Mouse (Mus musculus) mouse trophoblast stem cell (cell line): ENCODE results near the gene Bdkrb2.

Experiments used
- in situ Hi-C, 2 experiments: fragments of 300-500 bp; cut with MseI, MboI; formaldehyde crosslinking; loops; 2 replicates in 1 of 2; 3 replicates in 1 of 2; pipeline ENCODE4 v1.15.1; 2025

The Bdkrb2 gene

DNA sequence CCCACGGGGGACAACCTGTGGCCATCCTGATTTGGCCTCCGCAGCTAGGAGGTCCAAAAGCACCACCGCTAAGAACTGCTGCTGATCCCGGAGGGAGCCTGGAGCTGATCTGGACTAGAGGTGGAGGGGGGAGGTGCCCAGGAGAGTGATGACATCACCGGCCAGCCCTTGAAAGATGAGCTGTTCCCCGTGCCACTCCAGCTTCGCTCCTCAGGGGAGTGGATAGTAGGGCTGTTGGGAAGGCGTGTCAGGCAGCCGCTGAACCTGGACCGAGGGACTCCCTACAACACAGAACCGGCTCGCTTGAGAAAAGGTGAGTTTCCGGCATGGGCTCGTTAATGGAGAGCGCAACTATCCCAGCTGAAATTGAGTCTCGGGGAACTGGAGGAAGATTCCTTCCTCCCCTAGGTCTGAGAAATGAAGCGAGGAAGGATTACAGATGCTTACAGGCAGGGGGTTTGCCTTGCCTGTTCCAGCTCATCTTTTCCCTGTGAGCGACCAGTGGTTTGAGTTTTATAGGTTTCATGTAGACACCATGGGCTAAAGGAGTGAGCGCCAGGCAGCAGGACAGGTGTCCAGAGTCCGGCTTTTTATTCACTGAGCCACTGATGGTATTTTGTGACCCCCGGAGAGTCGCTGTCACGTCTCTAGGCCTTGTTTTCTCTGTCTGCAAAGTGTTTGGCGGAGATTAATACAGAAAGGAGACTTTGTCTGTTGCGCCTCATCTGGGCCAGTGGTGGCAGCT, at the start of gene Bdkrb2:
Gene Bdkrb2, plus strand, starts transcription at position 291 of the 745 bp plus-strand sequence.
- in situ Hi-C loops = no loop called here

DNA sequence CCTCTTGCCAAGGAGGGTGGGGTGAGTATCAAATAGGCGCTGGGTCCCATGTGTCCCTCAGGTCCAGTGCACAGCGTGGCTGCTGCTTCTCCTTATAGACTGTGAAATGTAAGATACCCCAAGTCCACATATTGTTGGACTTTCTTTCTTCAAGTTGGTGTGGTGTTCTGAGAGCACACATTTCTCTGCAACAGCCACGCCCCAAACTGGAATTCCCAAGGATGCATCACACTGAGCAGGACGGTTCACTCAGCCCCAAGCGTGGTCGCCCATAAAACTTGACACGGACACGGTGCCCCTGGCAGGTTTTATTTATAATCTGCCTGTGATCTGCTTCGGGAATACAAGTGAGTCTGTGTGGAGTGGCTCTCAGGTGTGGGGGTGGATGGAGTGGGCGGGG, 48.9 kb upstream of the Bdkrb2 start:
- in situ Hi-C loops = no loop called here

DNA sequence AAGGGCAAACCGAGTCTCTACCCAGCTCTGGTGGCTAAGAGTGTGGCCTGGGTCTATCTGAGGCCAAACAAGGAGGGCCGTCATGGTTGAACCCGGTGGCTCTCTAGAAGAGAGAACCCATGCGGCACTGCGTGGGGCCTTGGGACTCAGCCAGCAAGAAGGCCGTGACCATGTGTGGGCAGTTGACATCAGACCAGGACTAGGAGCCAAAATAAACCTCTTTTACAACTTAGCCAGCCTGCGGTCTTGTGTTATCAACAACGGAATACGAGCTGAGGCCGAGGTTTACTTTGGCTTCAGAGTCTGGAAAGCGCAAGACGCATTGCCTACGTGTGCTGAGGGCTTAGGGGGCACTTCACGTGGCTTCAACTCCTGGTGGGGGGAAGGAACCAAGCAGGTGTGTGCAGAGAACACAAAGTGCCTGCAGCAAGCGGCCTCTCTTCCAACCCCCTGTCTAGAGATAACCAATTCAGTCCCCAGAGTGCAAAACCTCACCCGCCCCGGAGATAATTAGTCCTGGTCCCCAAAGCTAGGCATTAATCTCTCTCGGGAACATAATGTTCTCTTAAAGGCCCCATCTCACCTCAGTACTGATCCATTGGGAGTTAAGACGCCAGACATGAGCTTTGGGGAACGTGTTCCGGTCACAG, 45.9 kb upstream of the Bdkrb2 start:
- in situ Hi-C loops = no loop called here

DNA sequence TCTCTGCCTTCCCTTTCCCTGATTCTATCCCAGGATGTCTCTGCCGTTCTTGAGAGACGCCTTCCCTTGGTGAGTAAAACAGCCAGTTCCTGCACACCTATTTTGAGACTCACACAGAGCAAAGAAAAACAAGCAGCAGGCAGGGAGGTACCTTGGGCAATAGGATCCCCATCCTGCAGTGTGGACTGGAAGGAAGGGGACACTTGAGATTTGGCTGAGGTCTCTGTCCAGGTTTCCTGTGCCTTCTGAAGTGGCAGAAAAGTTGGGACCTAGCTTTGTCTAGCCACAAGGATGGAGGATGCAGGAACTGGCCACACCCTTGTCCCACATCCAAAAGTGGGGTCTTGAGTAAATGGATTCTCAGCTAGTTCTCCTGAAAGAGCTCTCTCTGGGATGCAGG, 43.2 kb upstream of the Bdkrb2 start:
- in situ Hi-C loops = no loop called here

DNA sequence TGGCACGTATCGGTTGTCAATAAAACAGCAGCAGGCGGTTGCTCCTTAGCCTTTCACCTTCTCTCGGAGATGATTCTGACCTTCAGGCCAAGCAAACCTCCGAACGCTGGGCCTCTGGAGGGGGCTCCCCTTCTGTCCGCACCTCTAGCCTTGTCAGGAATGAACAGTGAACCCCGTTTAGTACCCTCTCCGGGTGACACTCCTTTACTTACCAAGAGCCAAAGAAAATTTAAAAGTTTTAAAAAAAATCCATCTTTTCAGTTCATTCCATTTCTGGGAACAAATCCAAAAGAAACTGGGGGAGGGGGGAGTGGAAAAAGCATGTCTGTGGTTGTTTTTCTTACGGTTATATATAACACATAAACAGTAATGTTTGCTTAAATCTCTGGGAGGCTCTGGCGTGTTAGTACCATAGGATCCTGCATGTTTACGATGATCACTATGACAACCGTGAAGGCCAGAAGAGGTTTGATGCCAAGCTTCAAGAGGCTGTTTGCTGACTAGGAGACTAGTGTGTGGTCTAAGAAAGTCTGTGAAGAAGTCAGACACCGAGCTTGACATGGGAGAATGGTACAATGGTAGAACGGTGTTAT, 41.8 kb upstream of the Bdkrb2 start:
- in situ Hi-C loops = no loop called here

DNA sequence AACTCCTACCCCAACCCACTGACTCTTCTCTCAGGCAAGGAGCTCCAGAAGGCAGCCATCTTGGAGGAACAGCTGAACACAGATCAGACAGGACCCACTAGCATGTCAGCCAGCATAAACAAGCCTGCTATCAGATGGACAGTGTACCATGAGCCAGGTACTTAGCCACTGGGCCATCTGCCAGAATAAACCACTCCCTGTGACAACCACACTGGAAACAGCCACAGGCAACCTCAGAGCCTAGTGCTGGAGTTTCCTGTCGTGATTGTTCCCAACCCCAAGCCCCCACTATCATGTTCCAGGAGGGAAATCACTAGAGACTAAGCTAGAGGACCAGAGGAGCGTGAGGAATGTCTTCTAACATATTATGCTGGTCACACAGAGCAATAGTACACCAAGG, 39.3 kb upstream of the Bdkrb2 start:
- in situ Hi-C loops = no loop called here

DNA sequence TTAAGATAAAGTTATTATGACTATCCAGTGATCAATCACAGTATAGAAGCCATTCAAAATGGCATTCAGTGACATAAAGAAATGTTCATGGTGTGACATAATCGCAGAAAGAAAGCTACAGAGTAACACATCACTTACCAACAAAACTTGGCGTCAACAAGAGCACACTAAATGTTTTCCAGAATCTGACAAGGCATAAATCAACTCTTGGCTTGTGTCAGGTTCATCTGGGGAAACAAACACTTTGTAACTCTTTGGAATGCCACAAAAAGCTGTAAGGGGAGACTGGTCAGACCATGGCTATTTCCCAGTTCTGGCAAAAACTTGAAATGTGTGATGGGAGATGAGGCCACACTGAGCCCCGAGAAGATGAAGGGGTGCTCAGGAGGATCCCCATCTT, 36.8 kb upstream of the Bdkrb2 start:
- in situ Hi-C loops = no loop called here

DNA sequence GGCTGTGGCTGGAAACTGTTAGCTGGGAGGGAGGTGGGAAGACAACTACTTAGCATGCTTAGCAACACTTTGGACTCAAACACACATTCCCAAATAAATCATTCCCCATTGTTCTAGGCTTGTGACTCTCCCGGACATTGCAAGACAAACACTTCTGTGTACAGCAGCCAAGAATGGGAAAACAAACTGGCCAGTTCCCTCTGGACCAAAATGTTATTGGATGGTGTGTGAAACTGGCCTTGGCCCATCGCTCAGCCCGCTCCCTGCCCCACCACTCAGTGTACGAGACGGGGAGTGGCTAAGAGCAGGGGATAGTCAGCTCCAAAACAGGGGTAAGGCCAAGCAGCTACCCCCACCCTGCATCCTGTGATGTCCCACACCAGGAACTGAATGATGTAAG, 36.2 kb upstream of the Bdkrb2 start:
- in situ Hi-C loops = no loop called here

DNA sequence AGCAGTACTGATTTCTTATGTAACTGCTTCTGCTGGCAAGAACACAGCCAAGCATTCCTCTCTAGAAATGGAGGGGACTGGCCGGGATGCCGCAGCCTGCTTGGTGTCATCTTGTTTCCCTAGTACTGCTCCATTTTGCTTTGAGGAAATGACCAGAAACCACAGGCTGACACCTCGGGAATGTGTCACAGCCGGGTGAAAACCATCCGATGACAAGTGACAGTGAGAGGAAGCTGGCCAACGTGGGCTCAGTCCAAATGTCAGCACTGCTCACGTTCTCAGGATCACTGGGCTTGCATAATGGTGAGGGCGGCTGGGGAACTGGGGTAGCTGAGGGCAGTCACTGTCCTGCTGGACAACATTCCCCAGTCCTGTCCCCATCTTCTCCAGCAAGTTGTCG, 33.5 kb upstream of the Bdkrb2 start:
- in situ Hi-C loops = no loop called here

DNA sequence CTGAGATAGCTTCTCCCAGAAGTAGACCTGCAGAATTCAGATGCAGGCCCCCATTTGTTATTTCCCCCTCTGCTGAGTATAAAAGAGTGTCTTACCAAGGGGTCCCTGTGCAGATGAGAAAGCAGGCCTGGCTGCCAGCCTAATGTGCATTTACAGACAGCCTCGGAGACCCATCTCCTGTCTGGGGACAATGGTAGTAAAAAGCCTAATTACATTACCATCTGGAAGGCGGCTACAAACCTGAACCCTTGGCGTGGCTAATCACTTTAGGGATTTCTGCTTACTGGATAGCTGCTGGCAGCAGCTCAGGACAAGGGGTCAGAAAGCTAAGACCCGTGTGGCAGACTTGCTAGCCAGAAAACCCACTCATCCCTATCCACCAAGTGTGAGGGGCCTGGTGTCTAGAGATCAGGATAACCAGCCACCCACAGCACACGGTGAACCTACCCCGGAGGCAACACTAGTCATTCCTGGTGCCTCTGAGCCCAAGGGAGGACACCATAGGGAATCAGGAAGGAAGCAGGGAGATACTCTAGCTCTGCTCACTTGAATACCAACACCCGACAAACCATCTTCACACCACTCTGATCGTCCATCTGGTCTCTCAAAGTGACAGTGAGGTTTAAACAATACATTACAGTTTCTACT, 31.2 kb upstream of the Bdkrb2 start:
- in situ Hi-C loops = no loop called here

DNA sequence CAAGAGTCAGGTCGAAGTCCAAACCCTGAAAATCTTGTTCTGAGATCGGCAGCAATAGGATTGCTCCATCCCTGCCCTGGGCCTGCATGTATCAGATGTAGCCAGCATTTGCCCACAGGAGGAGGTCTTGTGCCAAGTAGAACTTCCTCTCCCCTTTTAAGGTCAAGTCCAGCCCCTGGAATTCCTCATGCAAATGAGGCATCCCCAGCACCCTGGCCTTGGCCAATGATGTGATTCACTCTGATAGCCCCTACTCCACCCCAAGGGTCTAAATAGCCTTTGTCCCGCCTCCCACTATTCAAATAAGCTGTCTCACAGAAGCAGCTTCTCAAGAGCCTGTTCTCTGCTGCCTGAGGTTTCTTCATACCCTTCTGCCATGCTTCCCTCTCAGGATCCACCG, 28.2 kb upstream of the Bdkrb2 start:
- in situ Hi-C loops = no loop called here

DNA sequence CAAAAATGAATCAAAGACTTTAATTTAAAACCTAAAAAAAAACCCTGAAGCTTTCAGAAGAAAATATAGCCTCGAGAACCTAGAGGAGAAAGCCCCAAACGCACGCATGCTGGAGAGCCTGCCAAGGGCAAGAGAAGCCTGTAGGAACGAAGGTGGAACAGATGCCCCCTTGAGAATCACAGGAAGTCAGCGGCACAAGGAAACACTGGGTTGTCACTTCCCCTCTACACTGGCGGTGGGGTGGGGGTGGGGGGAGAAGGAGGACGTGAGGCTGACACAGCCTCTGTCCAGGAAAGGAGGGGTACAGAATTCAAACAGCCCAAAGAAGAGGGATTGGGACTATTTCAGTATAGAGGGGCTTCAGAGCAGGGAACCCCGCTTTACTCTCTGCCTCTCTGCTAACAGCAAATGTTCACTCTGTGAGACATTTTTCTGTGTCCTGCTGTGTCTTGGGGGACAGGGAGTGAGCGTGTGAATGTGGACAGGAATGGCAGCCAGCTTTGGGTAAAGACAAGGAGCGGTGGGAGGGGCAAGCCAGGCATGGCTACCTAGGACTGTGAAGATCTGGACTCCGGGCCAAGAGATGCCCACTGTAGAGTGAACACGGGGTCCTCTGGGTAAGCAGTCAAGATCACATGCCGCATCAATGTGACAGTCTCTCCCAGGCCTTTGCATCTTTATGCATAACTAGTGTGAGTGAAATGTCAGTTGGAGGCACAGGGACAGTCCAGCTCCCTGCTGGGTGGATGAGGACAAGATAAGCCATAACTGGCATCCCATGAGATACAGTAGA, 26.9 kb upstream of the Bdkrb2 start:
- in situ Hi-C loops = no loop called here

DNA sequence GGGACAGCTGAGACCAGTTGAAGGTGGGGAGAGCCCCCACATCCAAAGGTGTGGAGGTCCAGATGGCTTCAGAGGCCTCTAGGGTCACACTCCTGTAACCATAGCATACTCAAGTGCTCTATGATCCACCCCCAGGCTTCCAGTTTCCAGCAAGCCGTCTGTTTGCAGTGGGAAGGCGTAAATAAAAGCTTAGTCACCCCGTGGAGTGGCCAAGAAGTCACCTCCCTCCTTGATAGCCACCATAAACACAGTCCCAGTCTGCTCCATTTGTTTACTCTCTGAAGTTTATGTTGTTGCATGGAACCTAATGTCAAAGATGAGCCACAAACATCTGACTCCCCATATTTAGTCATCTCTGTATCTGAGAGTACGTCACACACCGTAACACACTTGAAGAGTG, 25.9 kb upstream of the Bdkrb2 start:
- in situ Hi-C loops = no loop called here

DNA sequence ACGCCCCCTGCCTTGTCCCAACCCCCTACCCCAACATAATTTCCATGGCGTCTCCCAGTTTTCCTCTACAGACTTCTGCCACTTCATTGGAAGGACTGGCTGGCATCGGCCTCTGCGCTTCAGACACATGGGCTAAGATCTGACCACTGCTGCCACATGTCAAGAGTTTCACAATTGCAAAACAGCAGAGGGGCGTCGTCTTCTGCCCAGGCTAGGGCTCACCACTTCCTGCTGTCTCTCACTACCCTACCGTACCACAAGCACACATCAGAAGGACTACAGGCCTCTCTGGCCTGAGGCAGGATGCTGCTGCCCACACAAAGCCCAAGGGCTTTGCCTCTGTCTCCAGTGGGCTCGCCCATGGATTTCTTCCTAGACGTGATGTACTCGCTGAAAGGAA, 23.4 kb upstream of the Bdkrb2 start:
- in situ Hi-C loops = no loop called here

DNA sequence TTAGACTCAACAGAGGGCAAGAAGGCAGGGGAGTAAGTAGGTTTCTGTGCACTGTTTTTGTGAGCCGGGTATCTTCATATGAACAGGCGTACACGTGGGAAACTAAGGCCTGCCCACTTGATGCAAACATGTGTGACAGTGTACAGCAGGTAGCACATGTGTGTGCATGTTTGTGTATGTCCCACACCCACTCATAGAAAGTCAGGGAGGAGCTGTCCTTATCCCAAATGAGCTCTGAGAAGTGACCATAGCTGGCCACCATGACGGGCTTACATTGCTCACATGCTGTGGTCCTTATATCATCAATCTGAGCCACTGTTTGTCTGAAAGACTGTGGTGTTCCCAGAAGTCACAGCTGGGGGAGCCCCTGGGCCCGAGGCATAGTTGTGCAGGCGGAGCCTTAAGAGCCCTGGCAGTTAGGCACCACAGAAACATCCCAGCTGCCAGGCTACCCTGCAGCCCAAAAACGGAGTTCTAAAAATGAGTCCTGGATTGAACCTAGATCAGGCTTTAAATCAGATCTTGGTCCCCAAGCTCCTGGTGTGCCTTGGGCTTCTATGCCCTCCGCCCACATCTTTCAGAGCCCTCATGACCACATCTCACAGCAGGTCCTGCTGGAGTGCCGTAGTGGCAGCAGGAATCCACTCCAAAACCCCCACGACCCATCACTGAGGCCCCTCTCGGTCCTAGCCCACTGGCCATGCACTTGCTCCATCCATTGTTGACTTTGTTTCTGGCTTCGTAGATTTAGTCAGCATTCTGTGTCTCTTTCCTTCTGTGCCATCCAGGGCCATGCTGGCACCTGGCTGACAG, 21.2 kb upstream of the Bdkrb2 start:
- in situ Hi-C loops = no loop called here

DNA sequence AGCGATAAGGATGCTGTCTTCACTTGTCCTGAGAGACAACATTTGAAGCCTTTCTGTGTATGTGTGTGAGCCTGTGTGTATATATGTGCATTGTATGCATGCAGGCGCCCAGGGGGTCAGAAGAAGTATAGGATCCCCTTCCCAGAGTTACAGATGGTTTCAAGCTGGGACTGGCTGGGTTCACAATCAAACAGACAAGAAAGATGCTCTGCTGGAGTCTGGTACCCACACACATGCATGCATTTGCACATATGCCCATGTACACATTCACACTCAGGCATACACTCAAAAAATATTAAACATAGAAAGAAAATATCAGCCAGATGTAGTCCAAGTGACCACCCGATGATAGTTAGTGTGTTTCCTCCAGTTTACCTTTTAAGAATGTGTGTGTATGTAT, 20.5 kb upstream of the Bdkrb2 start:
- in situ Hi-C loops = no loop called here

DNA sequence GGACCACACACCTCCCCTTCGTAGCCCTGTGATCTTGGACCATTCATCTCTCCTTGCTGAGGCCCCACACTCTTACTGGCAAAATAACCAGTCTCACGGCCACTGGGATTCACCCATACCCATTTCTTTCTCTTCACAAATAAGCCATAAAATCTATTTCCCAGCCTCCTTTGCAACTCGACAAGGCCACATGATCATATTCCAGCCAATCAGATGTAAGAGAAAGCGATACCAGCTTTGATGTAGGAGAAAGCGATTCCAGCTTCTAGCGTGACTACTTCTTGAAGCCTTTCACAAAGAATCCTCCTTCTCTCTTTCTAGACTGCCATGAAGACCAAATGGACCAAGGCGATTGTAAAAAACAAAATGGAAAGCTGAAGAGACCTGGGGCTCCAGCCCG, 19.9 kb upstream of the Bdkrb2 start:
- in situ Hi-C loops = no loop called here

DNA sequence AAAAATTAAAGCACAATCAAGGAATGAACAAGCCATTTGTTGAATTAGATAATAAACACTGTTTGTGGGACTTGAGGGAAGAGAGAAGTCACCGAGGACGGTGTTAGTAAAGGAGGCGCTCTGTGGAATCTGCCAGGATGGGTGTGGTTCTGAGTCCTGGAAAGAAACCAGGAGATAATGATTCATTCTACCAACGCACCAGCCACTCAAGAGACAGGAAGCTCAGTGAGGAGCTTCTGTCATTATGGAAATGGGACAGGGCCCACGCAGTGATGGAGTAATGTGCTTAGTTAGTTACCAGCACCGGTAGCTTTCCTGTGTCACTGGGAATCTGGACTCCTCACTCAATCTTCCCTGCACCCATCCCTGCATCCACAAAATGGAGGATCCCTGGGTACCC, 19.3 kb upstream of the Bdkrb2 start:
- in situ Hi-C loops = no loop called here

DNA sequence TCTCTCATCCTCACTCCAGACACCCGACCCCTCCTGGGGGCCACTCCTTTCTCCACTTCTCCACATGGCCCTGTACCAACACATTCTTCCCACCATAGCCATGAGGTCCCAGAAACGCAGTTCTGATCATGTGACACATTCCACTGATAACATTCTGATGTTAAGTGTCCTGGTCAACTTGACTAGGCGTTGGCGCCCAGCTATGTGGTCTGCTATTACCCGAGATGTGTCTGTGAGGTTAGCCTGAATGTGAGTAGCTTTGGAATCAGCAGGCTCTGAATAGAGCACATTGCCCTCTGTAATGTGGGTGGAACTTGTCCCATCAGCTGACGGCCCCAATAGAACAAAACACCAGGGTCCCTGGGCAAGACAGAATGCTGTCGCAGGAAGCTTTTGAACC, 18.2 kb upstream of the Bdkrb2 start:
- in situ Hi-C loops = no loop called here

DNA sequence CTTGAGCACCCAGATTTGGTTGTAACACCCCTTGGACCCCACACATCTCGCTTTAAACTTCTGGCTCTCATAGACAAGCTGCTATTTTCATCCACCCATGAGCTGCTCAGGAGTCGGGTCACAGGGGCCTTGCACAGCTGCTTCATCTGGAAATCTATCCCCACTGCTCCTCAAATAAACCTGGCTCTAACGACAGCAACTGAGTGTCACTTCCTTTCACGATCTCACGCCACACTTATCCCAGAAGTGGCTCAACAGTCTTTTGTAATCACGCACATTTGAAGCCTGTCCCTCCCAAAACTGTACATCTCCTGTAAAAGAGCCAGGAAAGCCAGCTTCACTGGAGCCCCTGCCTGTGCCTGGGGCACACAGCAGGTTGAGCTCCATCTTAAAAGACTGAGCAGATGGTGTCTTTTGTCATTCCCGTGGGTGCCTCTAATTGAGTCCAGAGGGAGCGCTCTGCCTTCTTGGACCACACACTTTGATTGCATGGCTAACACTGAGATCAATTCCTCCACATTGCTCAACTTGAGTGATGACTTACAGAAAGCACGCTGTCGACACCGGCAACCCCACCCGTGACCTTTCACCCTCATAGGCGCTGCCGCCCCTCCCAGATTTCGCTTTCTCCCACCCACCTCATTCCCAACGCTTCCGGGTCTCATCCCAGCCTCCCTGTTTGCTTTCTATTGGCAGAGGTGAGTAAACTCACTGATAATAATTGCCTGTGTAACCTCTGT, 17.2 kb upstream of the Bdkrb2 start:
- in situ Hi-C loops = no loop called here
